Mouse (Mus musculus) kidney, embryonic 15.5 days (tissue): Measurements from ENCODE around the gene Lrrc1. TPM values are rescaled to one million over a fixed set of nuclear protein-coding genes. Genes with fewer than 3 reads are reported as not detected.

Experiments
- ATAC-seq: fragments of 200-750 bp; cut with Nextera tagmentation; replicated peaks from 2 replicates; pipeline ENCODE4 v1.8.0; 2017; ENCODE audit warnings: moderate TSS enrichment; ENCODE audit not compliant: low FRiP score
- H3K27ac ChIP-seq: fragments of 300-500 bp; sonication (generic); 2 replicates; pipeline ENCODE4 v1.5.1; 2015; ENCODE audit warnings: mild to moderate bottlenecking, inconsistent platforms
- H3K27me3 ChIP-seq: fragments of 300-500 bp; sonication (generic); 2 replicates; pipeline ENCODE4 v1.6.1; 2015; ENCODE audit warnings: inconsistent platforms
- H3K36me3 ChIP-seq: fragments of 300-500 bp; sonication (generic); 2 replicates; pipeline ENCODE4 v1.6.1; 2015; ENCODE audit warnings: inconsistent platforms
- H3K4me1 ChIP-seq: fragments of 300-500 bp; sonication (generic); 2 replicates; pipeline ENCODE4 v1.6.1; 2015; ENCODE audit warnings: inconsistent platforms
- H3K4me2 ChIP-seq: fragments of 300-500 bp; sonication (generic); 2 replicates; pipeline ENCODE4 v1.6.1; 2015; ENCODE audit warnings: moderate library complexity, mild to moderate bottlenecking, inconsistent platforms
- H3K4me3 ChIP-seq: fragments of 300-500 bp; sonication (generic); replicated peaks from 2 replicates; pipeline ENCODE4 v1.5.1; 2015; ENCODE audit warnings: mild to moderate bottlenecking, inconsistent platforms
- H3K9ac ChIP-seq: fragments of 300-500 bp; sonication (generic); 2 replicates; pipeline ENCODE4 v1.6.1; 2015; ENCODE audit warnings: mild to moderate bottlenecking, inconsistent platforms
- H3K9me3 ChIP-seq: fragments of 300-500 bp; sonication (generic); replicated peaks from 2 replicates; pipeline ENCODE4 v1.6.1; 2016; ENCODE audit warnings: inconsistent platforms
- WGBS: fragments of 180-500 bp; shearing (Covaris S2); methylation state at CpG from one replicate; pipeline ENCODE4 v1.1.7; 2015; ENCODE audit warnings: mixed read lengths; 5-methylcytosine and 5-hydroxymethylcytosine counted together
- polyA plus RNA-seq: library from polyadenylated mRNA; unstranded; fragments of >200 nt; fragmentation: Nextera tagmentation; extraction: Ambion mirVana; gene quantifications from 2 replicates; pipeline ENCODE4 v1.2.1, GENCODE M21; 2015

Gene Lrrc1
- polyA plus RNA-seq, 1 experiment from 2014 or later: 18.8 TPM

- no peaks in the 10 kb centered on the region for H3K27me3 ChIP-seq
- no peak overlapping the region for H3K4me2 ChIP-seq
- H3K4me3 ChIP-seq: no peak overlapping the region
- no peak for ATAC-seq
- no peak overlapping the region for H3K27ac ChIP-seq
- WGBS: 79% methylated on average over 7 of the region's 7 CpGs
- no peaks in the 10 kb centered on the region for H3K9me3 ChIP-seq
- no peak overlapping the region for H3K9ac ChIP-seq
- H3K36me3 ChIP-seq: no peaks in the 10 kb centered on the region
- H3K4me1 ChIP-seq: peaks cover 26% of the 10 kb centered on the region
Measured at GRCm38 (mm10) chr9:77516782-77517364, 27.8 kb downstream of the Lrrc1 start.

- Histone ChIP-seq H3K27me3 (no peaks in the 10 kb centered on the region), H3K9ac (no peak overlapping the region), H3K4me1 (peaks cover 29% of the 10 kb centered on the region), H3K36me3 (no peaks in the 10 kb centered on the region), H3K4me3 (no peak overlapping the region), H3K27ac (no peak overlapping the region), H3K4me2 (no peak overlapping the region), H3K9me3 (no peaks in the 10 kb centered on the region)
- no peak for ATAC-seq
- WGBS: 73% methylated on average over 3 of the region's 3 CpGs
Measured at GRCm38 (mm10) chr9:77513892-77514291, 30.8 kb downstream of the Lrrc1 start.

- Histone ChIP-seq H3K36me3 (no peaks in the 10 kb centered on the region), H3K27ac (no peak overlapping the region), H3K27me3 (no peaks in the 10 kb centered on the region), H3K4me3 (no peak overlapping the region), H3K4me1 (peaks cover 19% of the 10 kb centered on the region), H3K9me3 (no peaks in the 10 kb centered on the region), H3K4me2 (no peak overlapping the region), H3K9ac (no peak overlapping the region)
- 54% methylated on average over 6 of the region's 6 CpGs for WGBS
- no peak for ATAC-seq
Measured at GRCm38 (mm10) chr9:77512220-77512619, 32.5 kb downstream of the Lrrc1 start.

- no peak for ATAC-seq
- no peaks in the 10 kb centered on the region for H3K27me3 ChIP-seq
- peaks cover 13% of the 10 kb centered on the region for H3K4me1 ChIP-seq
- H3K27ac ChIP-seq: no peak overlapping the region
- no peak overlapping the region for H3K4me3 ChIP-seq
- WGBS: 83% methylated on average over 8 of the region's 8 CpGs
- no peaks in the 10 kb centered on the region for H3K36me3 ChIP-seq
- H3K9ac ChIP-seq: no peak overlapping the region
- no peaks in the 10 kb centered on the region for H3K9me3 ChIP-seq
- H3K4me2 ChIP-seq: no peak overlapping the region
Measured at GRCm38 (mm10) chr9:77510574-77510973, 34.1 kb downstream of the Lrrc1 start.

GRCm38 (mm10) chr9:77507743-77508394 is 36.8 kb downstream of the Lrrc1 start:
- H3K4me3 ChIP-seq: no peak overlapping the region
- no peak for ATAC-seq
- WGBS: 86% methylated on average over 3 of the region's 3 CpGs

GRCm38 (mm10) chr9:77502548-77503438 is 41.9 kb downstream of the Lrrc1 start:
- Histone ChIP-seq H3K9me3 (no peaks in the 10 kb centered on the region), H3K4me1 (peaks cover 14% of the 10 kb centered on the region), H3K4me3 (no peak overlapping the region), H3K36me3 (no peaks in the 10 kb centered on the region), H3K27me3 (no peaks in the 10 kb centered on the region), H3K9ac (no peak overlapping the region), H3K27ac (no peak overlapping the region), H3K4me2 (no peak overlapping the region)
- 65% methylated on average over 14 of the region's 14 CpGs for WGBS
- ATAC-seq: no peak

More at GRCm38 (mm10) chr9:77507743-77508394, 36.8 kb downstream of the Lrrc1 start:
- no peaks in the 10 kb centered on the region for H3K27me3 ChIP-seq
- no peaks in the 10 kb centered on the region for H3K36me3 ChIP-seq
- peaks cover 18% of the 10 kb centered on the region for H3K4me1 ChIP-seq
- no peaks in the 10 kb centered on the region for H3K9me3 ChIP-seq
- no peak overlapping the region for H3K4me2 ChIP-seq
- no peak overlapping the region for H3K9ac ChIP-seq
- no peak overlapping the region for H3K27ac ChIP-seq

- H3K27me3 ChIP-seq: no peaks in the 10 kb centered on the region
- H3K9me3 ChIP-seq: no peaks in the 10 kb centered on the region
- H3K4me1 ChIP-seq: peaks cover 16% of the 10 kb centered on the region
- H3K36me3 ChIP-seq: no peaks in the 10 kb centered on the region
- H3K4me2 ChIP-seq: no peak overlapping the region
- ATAC-seq: no peak
- WGBS: 94% methylated on average over 6 of the region's 6 CpGs
- no peak overlapping the region for H3K4me3 ChIP-seq
- H3K9ac ChIP-seq: no peak overlapping the region
- no peak overlapping the region for H3K27ac ChIP-seq
Measured at GRCm38 (mm10) chr9:77502171-77502547, 42.5 kb downstream of the Lrrc1 start.

GRCm38 (mm10) chr9:77499084-77499483 is 45.6 kb downstream of the Lrrc1 start:
- WGBS: 89% methylated on average over 6 of the region's 6 CpGs
- Histone ChIP-seq H3K9me3 (no peaks in the 10 kb centered on the region), H3K9ac (no peak overlapping the region), H3K4me2 (no peak overlapping the region), H3K27me3 (no peaks in the 10 kb centered on the region), H3K27ac (no peak overlapping the region), H3K4me3 (no peak overlapping the region), H3K36me3 (no peaks in the 10 kb centered on the region), H3K4me1 (peaks cover 25% of the 10 kb centered on the region)
- no peak for ATAC-seq

- 67% methylated on average over 3 of the region's 3 CpGs for WGBS
- no peak for ATAC-seq
Measured at GRCm38 (mm10) chr9:77498406-77498805, 46.3 kb downstream of the Lrrc1 start.

GRCm38 (mm10) chr9:77497173-77497572 is 47.5 kb downstream of the Lrrc1 start:
- 55% methylated on average over 6 of the region's 6 CpGs for WGBS
- Histone ChIP-seq H3K27me3 (no peaks in the 10 kb centered on the region), H3K4me3 (no peak overlapping the region), H3K4me2 (no peak overlapping the region), H3K4me1 (peaks cover 15% of the 10 kb centered on the region), H3K9ac (no peak overlapping the region), H3K27ac (no peak overlapping the region), H3K9me3 (no peaks in the 10 kb centered on the region), H3K36me3 (no peaks in the 10 kb centered on the region)
- ATAC-seq: no peak

More at GRCm38 (mm10) chr9:77498406-77498805, 46.3 kb downstream of the Lrrc1 start:
- peaks cover 25% of the 10 kb centered on the region for H3K4me1 ChIP-seq
- no peak overlapping the region for H3K9ac ChIP-seq
- H3K36me3 ChIP-seq: no peaks in the 10 kb centered on the region
- H3K4me2 ChIP-seq: no peak overlapping the region
- no peak overlapping the region for H3K27ac ChIP-seq
- no peak overlapping the region for H3K4me3 ChIP-seq
- H3K9me3 ChIP-seq: no peaks in the 10 kb centered on the region
- no peaks in the 10 kb centered on the region for H3K27me3 ChIP-seq

GRCm38 (mm10) chr9:77496540-77497062 is 48.1 kb downstream of the Lrrc1 start:
- no peak overlapping the region for H3K4me3 ChIP-seq
- no peak overlapping the region for H3K27ac ChIP-seq
- H3K9me3 ChIP-seq: no peaks in the 10 kb centered on the region
- no peak overlapping the region for H3K4me2 ChIP-seq
- 30% methylated on average over 12 of the region's 12 CpGs for WGBS
- H3K9ac ChIP-seq: no peak overlapping the region
- ATAC-seq: no peak
- no peaks in the 10 kb centered on the region for H3K36me3 ChIP-seq
- no peaks in the 10 kb centered on the region for H3K27me3 ChIP-seq
- peaks cover 15% of the 10 kb centered on the region for H3K4me1 ChIP-seq

GRCm38 (mm10) chr9:77494307-77494706 is 50.4 kb downstream of the Lrrc1 start:
- no peaks in the 10 kb centered on the region for H3K36me3 ChIP-seq
- WGBS: 86% methylated on average over 7 of the region's 7 CpGs
- no peak for ATAC-seq
- H3K4me2 ChIP-seq: no peak overlapping the region
- H3K4me3 ChIP-seq: no peak overlapping the region
- H3K27me3 ChIP-seq: no peaks in the 10 kb centered on the region
- no peak overlapping the region for H3K9ac ChIP-seq
- peaks cover 15% of the 10 kb centered on the region for H3K4me1 ChIP-seq
- H3K27ac ChIP-seq: no peak overlapping the region
- no peaks in the 10 kb centered on the region for H3K9me3 ChIP-seq
